Mouse (Mus musculus) myocyte (in vitro differentiated cells): ENCODE results near the gene Dnm2. TPM values are rescaled to one million over a fixed set of nuclear protein-coding genes. Genes with fewer than 3 reads are reported as not detected.
A peak's percentile ranks its signal among the peaks of the same experiment; 100 is the strongest.

Experiments used
- H3K27me3 ChIP-seq: one replicate; pipeline ENCODE4 v1.6.1; 2011; ENCODE audit not compliant: control insufficient read depth, insufficient read depth, insufficient read length
- H3K36me3 ChIP-seq: one replicate; pipeline ENCODE4 v1.6.1; 2011; ENCODE audit not compliant: control insufficient read depth, insufficient read depth
- H3K4me2 ChIP-seq: one replicate; pipeline ENCODE4 v1.6.1; 2011; ENCODE audit warnings: low read depth, control low read depth
- H3K4me3 ChIP-seq: one replicate; pipeline ENCODE4 v1.5.1; 2011; ENCODE audit warnings: mild to moderate bottlenecking, control low read depth, moderate library complexity
- H3K79me2 ChIP-seq: one replicate; pipeline ENCODE4 v1.6.1; 2011; ENCODE audit not compliant: control insufficient read depth, insufficient read depth
- H3ac ChIP-seq: one replicate; pipeline ENCODE4 v1.6.1; 2011; ENCODE audit not compliant: control insufficient read depth, insufficient read length
- CEBPB ChIP-seq: IDR thresholded peaks from 2 replicates; pipeline ENCODE4 v1.6.1; 2011; ENCODE audit warnings: mild to moderate bottlenecking, moderate library complexity; ENCODE audit not compliant: poor library complexity, insufficient read depth, severe bottlenecking
- E2F4 ChIP-seq: IDR thresholded peaks from one replicate; pipeline ENCODE4 v1.6.1; 2011; ENCODE audit warnings: mild to moderate bottlenecking, control low read depth, moderate library complexity; ENCODE audit not compliant: insufficient read depth
- MAX ChIP-seq: IDR thresholded peaks from one replicate; pipeline ENCODE4 v1.6.1; 2011; ENCODE audit warnings: low read depth, mild to moderate bottlenecking, control low read depth
- MYOD1 ChIP-seq, 3 experiments: IDR thresholded peaks; one replicate each; pipeline ENCODE4 v1.6.1; 2011; ENCODE audit warnings: control low read depth in 2 of 3, low read depth in 2 of 3, mild to moderate bottlenecking in 2 of 3, moderate library complexity in 1 of 3; ENCODE audit not compliant: insufficient read length in 2 of 3, control insufficient read depth in 1 of 3
- MYOG ChIP-seq, 3 experiments: IDR thresholded peaks; one replicate each; pipeline ENCODE4 v1.6.1; 2011; ENCODE audit warnings: control low read depth in 2 of 3, low read depth in 2 of 3, mild to moderate bottlenecking in 2 of 3; ENCODE audit not compliant: insufficient read length in 2 of 3, control insufficient read depth in 1 of 3, insufficient read depth in 1 of 3
- POLR2A ChIP-seq: IDR thresholded peaks from one replicate; pipeline ENCODE4 v1.6.1; 2011; ENCODE audit warnings: low read depth, mild to moderate bottlenecking, control low read depth, moderate library complexity; ENCODE audit not compliant: insufficient read length
- POLR2AphosphoS2 ChIP-seq: IDR thresholded peaks from one replicate; pipeline ENCODE4 v1.6.1; 2011; ENCODE audit warnings: low read depth, control low read depth; ENCODE audit not compliant: insufficient read length
- REST ChIP-seq: IDR thresholded peaks from one replicate; pipeline ENCODE4 v1.6.1; 2011; ENCODE audit warnings: mild to moderate bottlenecking, control low read depth, moderate library complexity; ENCODE audit not compliant: insufficient read depth, insufficient read length
- SRF ChIP-seq: IDR thresholded peaks from one replicate; pipeline ENCODE4 v1.6.1; 2011; ENCODE audit warnings: low read depth; ENCODE audit not compliant: control insufficient read depth, insufficient read length
- TCF12 ChIP-seq: IDR thresholded peaks from one replicate; pipeline ENCODE4 v1.6.1; 2011; ENCODE audit warnings: mild to moderate bottlenecking, control low read depth; ENCODE audit not compliant: poor library complexity, insufficient read depth, severe bottlenecking
- TCF3 ChIP-seq: IDR thresholded peaks from one replicate; pipeline ENCODE4 v1.6.1; 2011; ENCODE audit warnings: low read depth, control low read depth; ENCODE audit not compliant: insufficient read length
- USF1 ChIP-seq: IDR thresholded peaks from one replicate; pipeline ENCODE4 v1.6.1; 2011; ENCODE audit warnings: low read depth, mild to moderate bottlenecking, control low read depth, moderate library complexity
- polyA plus RNA-seq: library from polyadenylated mRNA; unstranded; fragments of >200 nt; fragmentation: generic; extraction: Trizol; gene quantifications from one replicate; pipeline ENCODE4 v1.2.1, GENCODE M21; 2012; ENCODE audit warnings: missing spikeins

Gene Dnm2
- polyA plus RNA-seq, 1 experiment = 157 TPM

GRCm38 (mm10) chr9:21405525-21405924, 19.2 kb upstream of the Dnm2 start:
- Histone ChIP-seq H3K36me3 (peaks cover 25% of the 10 kb centered on the region), H3K27me3 (no peaks in the 10 kb centered on the region)

GRCm38 (mm10) chr9:21407951-21408350, 16.8 kb upstream of the Dnm2 start:
- H3ac ChIP-seq = no peak overlapping the region
- H3K27me3 ChIP-seq = no peaks in the 10 kb centered on the region
- H3K36me3 ChIP-seq = peaks cover 17% of the 10 kb centered on the region
- no peak for TF ChIP-seq MAX
- TF ChIP-seq POLR2A = no peak
- no peak for TF ChIP-seq TCF3
- no peak for TF ChIP-seq E2F4
- peak; percentile 9 for TF ChIP-seq POLR2AphosphoS2
- no peak for TF ChIP-seq CEBPB
- no peak for TF ChIP-seq TCF12
- no peak for TF ChIP-seq SRF
- TF ChIP-seq REST = peak; percentile 84
- no peak for TF ChIP-seq USF1
- TF ChIP-seq MYOG (IDR thresholded peaks at IDR 0.05; ENCODE audit: control insufficient read depth in 1 of 3, insufficient read depth in 1 of 3, insufficient read length in 2 of 3, low read depth in 2 of 3) = no peak
- TF ChIP-seq MYOD1 (IDR thresholded peaks at IDR 0.05; ENCODE audit: control insufficient read depth in 1 of 3, insufficient read length in 2 of 3, low read depth in 2 of 3) = no peak
- H3K4me2 ChIP-seq = no peak overlapping the region
- H3K79me2 ChIP-seq = peaks cover 1% of the 10 kb centered on the region
- H3K4me3 ChIP-seq = no peak overlapping the region

More at GRCm38 (mm10) chr9:21405525-21405924, 19.2 kb upstream of the Dnm2 start:
- H3K4me2 ChIP-seq = no peak overlapping the region
- no peak overlapping the region for H3ac ChIP-seq
- no peaks in the 10 kb centered on the region for H3K79me2 ChIP-seq
- TF ChIP-seq POLR2AphosphoS2 = peak; percentile 22
- no peak for TF ChIP-seq CEBPB
- no peak overlapping the region for H3K4me3 ChIP-seq

- Histone ChIP-seq H3K27me3 (no peaks in the 10 kb centered on the region), H3K79me2 (peaks cover 5% of the 10 kb centered on the region), H3K4me2 (no peak overlapping the region), H3K36me3 (peaks cover 14% of the 10 kb centered on the region), H3K4me3 (no peak overlapping the region), H3ac (no peak overlapping the region)
- no peak for TF ChIP-seq E2F4
- TF ChIP-seq MYOD1 (IDR thresholded peaks at IDR 0.05; ENCODE audit: control insufficient read depth in 1 of 3, insufficient read length in 2 of 3, low read depth in 2 of 3) = no peak
- peak; percentile 69 for TF ChIP-seq POLR2AphosphoS2
These were observed 16.1 kb upstream of the Dnm2 start for GRCm38 (mm10) chr9:21408624-21409023.

- peaks cover 9% of the 10 kb centered on the region for H3K36me3 ChIP-seq
- H3K27me3 ChIP-seq = no peaks in the 10 kb centered on the region
- TF ChIP-seq MYOD1 (IDR thresholded peaks at IDR 0.05; ENCODE audit: control insufficient read depth in 1 of 3, insufficient read length in 2 of 3, low read depth in 2 of 3) (no peak), USF1 (peak; percentile 73)
- no peak overlapping the region for H3K4me2 ChIP-seq
- H3K79me2 ChIP-seq = peaks cover 8% of the 10 kb centered on the region
- H3ac ChIP-seq = no peak overlapping the region
- H3K4me3 ChIP-seq = no peak overlapping the region
These were observed 15.0 kb upstream of the Dnm2 start for GRCm38 (mm10) chr9:21409592-21410317.

- peaks cover 10% of the 10 kb centered on the region for H3K79me2 ChIP-seq
- TF ChIP-seq CEBPB (no peak), MYOG (IDR thresholded peaks at IDR 0.05; ENCODE audit: control insufficient read depth in 1 of 3, insufficient read depth in 1 of 3, insufficient read length in 2 of 3, low read depth in 2 of 3) (peak in 1 of 3 experiments; percentile 5), SRF (no peak), USF1 (peak; percentile 98), POLR2A (peak; percentile 70), REST (no peak), POLR2AphosphoS2 (peak; percentile 68), TCF3 (no peak), MYOD1 (IDR thresholded peaks at IDR 0.05; ENCODE audit: control insufficient read depth in 1 of 3, insufficient read length in 2 of 3, low read depth in 2 of 3) (no peak), MAX (peak; percentile 86), E2F4 (no peak)
- H3K4me3 ChIP-seq = peak within 1 kb of the TSS; percentile 84
- peak within 1 kb of the TSS; percentile 88 for H3ac ChIP-seq
- H3K27me3 ChIP-seq = no peaks in the 10 kb centered on the region
- no peaks in the 10 kb centered on the region for H3K36me3 ChIP-seq
- peak within 1 kb of the TSS; percentile 85 for H3K4me2 ChIP-seq
These were observed 12.8 kb upstream of the Dnm2 start, which contains the start of gene Qtrt1 for GRCm38 (mm10) chr9:21411669-21412550. Qtrt1 (plus strand) TSS chr9:21411837.
